Mouse (Mus musculus) C2C12 (cell line): ENCODE measurements around the gene Gcdh. TPM values are rescaled to one million over a fixed set of nuclear protein-coding genes. Genes with fewer than 3 reads are reported as not detected.

Source experiments
- H3K27me3 ChIP-seq: one replicate; pipeline ENCODE4 v1.6.1; 2011; ENCODE audit not compliant: control insufficient read depth, insufficient read depth, insufficient read length
- H3K36me3 ChIP-seq: one replicate; pipeline ENCODE4 v1.6.1; 2011; ENCODE audit not compliant: control insufficient read depth, insufficient read depth
- H3K4me3 ChIP-seq: one replicate; pipeline ENCODE4 v1.5.1; 2011; ENCODE audit warnings: mild to moderate bottlenecking, control low read depth; ENCODE audit not compliant: poor library complexity, insufficient read depth, severe bottlenecking
- H3K79me2 ChIP-seq: one replicate; pipeline ENCODE4 v1.6.1; 2011; ENCODE audit not compliant: control insufficient read depth, insufficient read depth
- H3K79me3 ChIP-seq: one replicate; pipeline ENCODE4 v1.6.1; 2011; ENCODE audit warnings: low read depth, control low read depth
- H3ac ChIP-seq: one replicate; pipeline ENCODE3; 2011; ENCODE audit warnings: low read depth; ENCODE audit not compliant: control insufficient read depth, insufficient read length
- CEBPB ChIP-seq: IDR thresholded peaks from one replicate; pipeline ENCODE4 v1.6.1; 2011; ENCODE audit warnings: low read depth, mild to moderate bottlenecking, control low read depth, moderate library complexity
- CTCF ChIP-seq: IDR thresholded peaks from one replicate; pipeline ENCODE4 v1.5.1; 2011; ENCODE audit not compliant: control insufficient read depth, insufficient read depth, insufficient read length
- FOSL1 ChIP-seq: IDR thresholded peaks from one replicate; pipeline ENCODE4 v1.8.0; 2011; ENCODE audit warnings: mild to moderate bottlenecking, low read length; ENCODE audit not compliant: poor library complexity, insufficient read depth, severe bottlenecking
- MAX ChIP-seq: IDR thresholded peaks from one replicate; pipeline ENCODE4 v1.6.1; 2011; ENCODE audit warnings: mild to moderate bottlenecking, control low read depth
- MYOD1 ChIP-seq: IDR thresholded peaks from one replicate; pipeline ENCODE4 v1.6.1; 2011; ENCODE audit warnings: low read depth; ENCODE audit not compliant: control insufficient read depth, insufficient read length
- MYOG ChIP-seq: IDR thresholded peaks from one replicate; pipeline ENCODE4 v1.6.1; 2011; ENCODE audit not compliant: control insufficient read depth, insufficient read length; ENCODE audit errors: extremely low read depth
- USF1 ChIP-seq: IDR thresholded peaks from one replicate; pipeline ENCODE4 v1.6.1; 2011; ENCODE audit warnings: low read depth, mild to moderate bottlenecking, control low read depth, moderate library complexity
- polyA plus RNA-seq: library from polyadenylated mRNA; unstranded; fragments of >200 nt; fragmentation: generic; extraction: Trizol; gene quantifications from one replicate; pipeline ENCODE4 v1.2.1, GENCODE M21; 2012; ENCODE audit warnings: missing spikeins

Gcdh gene
- polyA plus RNA-seq, 1 experiment, result 11.4 TPM

DNA sequence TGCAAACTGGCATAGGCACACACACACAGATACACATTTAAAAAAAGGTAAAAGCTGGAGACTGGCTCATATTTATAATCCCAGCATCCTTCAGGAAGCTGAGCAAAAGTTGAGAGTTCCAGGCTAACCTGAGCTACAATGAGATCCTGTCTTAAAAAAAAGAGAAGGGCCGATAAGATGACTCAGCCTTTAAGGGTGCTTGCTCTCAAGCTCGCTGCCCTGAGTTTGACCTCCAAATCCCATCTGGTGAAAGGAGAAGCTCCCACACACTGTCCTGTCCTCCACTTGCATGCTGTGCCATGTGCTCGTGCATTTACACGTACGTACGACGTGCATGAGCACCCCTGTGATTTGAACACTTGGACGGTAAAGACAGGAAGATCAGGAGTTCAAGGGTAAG is 13.8 kb upstream of the Gcdh start:
- no peak for TF ChIP-seq CEBPB
- TF ChIP-seq MYOD1, result no peak
- TF ChIP-seq MYOG, result no peak
- no peak for TF ChIP-seq FOSL1
- no peak for TF ChIP-seq USF1
- Histone ChIP-seq H3K79me3 (no peaks in the 10 kb centered on the region), H3K4me3 (no peak overlapping the region), H3K36me3 (no peaks in the 10 kb centered on the region), H3K79me2 (no peaks in the 10 kb centered on the region), H3K27me3 (no peaks in the 10 kb centered on the region), H3ac (no peak overlapping the region)

DNA sequence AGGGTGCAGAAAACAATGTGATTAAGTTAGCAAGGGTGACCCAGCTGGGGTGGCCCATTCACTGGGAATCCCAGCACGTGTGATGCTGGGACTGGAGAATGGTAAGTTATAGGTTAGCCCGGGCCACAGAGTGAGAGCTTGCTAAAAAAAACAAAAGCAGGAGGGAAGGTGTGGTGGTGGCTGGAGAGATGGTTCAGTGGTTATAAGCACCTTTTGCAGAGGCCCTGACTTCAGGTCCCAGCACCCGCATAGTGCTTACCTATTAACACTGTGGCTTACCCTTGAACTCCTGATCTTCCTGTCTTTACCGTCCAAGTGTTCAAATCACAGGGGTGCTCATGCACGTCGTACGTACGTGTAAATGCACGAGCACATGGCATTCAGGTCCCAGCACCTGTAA is 13.3 kb upstream of the Gcdh start:
- TF ChIP-seq MYOG, result no peak
- TF ChIP-seq MYOD1, result no peak
- TF ChIP-seq FOSL1, result no peak
- no peak for TF ChIP-seq CEBPB
- no peak for TF ChIP-seq MAX
- no peak for TF ChIP-seq CTCF
- no peak for TF ChIP-seq USF1
- H3K27me3 ChIP-seq, result no peaks in the 10 kb centered on the region
- no peaks in the 10 kb centered on the region for H3K36me3 ChIP-seq
- no peaks in the 10 kb centered on the region for H3K79me2 ChIP-seq
- no peak overlapping the region for H3K4me3 ChIP-seq
- no peak overlapping the region for H3ac ChIP-seq
- H3K79me3 ChIP-seq, result no peaks in the 10 kb centered on the region

DNA sequence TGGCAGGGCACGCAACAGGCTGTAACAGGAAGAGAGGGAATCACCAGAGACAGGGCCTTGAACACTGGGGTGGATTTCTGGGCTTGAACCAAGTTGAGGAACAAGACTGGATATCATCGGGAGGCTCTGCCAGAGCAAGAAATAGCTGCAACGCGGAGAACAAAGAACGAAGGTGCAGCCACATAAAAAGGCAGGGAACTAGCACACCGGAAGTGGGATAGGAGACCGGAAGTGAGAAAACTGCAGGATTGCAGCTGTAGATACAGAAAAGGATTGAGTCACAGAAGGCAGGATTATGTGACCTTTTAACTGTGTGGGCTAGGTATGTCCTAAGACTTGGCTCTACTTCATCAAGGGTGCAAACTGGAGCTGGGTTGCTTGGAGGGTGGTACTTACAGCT is 10.6 kb upstream of the Gcdh start:
- Histone ChIP-seq H3K79me2 (no peaks in the 10 kb centered on the region), H3K4me3 (no peak overlapping the region), H3ac (no peak overlapping the region), H3K27me3 (peaks cover 5% of the 10 kb centered on the region), H3K36me3 (no peaks in the 10 kb centered on the region), H3K79me3 (no peaks in the 10 kb centered on the region)
- TF ChIP-seq MAX (no peak), USF1 (no peak), MYOG (no peak), CEBPB (no peak), CTCF (no peak), FOSL1 (no peak), MYOD1 (no peak)

DNA sequence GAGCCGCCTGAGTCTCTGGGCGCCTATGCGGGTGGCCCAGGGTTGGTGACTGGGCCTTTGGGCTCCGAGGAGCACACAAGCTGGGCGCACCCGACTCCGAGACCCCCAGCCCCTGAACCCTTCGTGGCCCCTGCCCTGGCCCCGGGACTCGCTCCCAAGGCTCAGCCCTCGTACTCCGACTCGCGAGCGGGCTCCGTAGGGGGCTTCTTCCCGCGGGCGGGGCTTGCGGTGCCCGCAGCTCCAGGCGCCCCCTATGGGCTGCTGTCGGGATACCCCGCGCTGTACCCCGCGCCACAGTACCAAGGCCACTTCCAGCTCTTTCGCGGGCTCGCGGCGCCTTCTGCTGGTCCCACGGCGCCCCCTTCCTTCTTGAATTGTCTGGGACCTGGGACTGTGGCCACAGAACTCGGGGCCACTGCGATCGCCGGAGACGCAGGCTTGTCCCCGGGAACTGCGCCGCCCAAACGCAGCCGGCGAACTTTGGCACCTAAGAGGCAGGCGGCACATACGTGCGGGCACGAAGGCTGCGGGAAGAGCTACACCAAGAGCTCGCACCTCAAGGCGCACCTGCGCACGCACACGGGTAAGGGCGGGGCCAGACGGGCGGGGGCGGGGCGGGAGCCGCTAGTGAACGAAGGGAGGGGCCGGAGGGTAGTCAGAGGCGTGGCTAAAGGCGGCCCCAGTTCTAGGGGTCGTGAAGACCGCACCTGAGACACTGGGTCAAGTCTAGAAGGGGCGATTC is 9.4 kb upstream of the Gcdh start:
- Histone ChIP-seq H3ac (peak overlapping the region; percentile 59), H3K4me3 (peak overlapping the region; percentile 31), H3K27me3 (peaks cover 8% of the 10 kb centered on the region), H3K79me3 (no peaks in the 10 kb centered on the region), H3K36me3 (no peaks in the 10 kb centered on the region), H3K79me2 (no peaks in the 10 kb centered on the region)
- no peak for TF ChIP-seq MYOG
- TF ChIP-seq CTCF, result peak; percentile 97

DNA sequence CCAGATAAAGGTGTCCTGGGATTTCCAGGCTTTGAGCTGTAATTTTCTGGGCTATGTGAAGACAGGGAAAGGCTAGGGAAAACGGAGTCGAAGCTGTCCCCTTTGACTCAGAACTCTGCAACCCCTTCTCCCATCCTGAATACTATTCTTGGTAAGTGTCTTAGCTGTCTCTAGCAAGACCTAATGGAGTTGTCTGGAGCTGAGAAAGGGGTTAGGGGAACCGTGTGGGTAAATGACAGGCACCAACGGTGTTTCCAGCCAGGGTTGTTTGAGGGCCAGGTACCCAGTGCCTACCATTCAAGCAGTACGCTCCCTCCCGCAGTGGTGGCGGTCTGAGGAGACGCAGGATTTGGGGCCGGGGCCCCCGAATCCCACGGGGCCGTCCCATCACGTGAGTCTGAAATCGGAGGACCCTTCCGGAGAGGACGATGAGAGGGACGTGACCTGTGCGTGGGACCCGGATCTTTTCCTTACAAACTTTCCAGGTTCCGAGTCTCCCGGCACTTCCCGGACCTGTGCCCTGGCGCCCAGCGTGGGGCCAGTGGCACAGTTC is 8.7 kb upstream of the Gcdh start:
- H3ac ChIP-seq, result peak overlapping the region; percentile 52
- H3K79me2 ChIP-seq, result no peaks in the 10 kb centered on the region
- H3K27me3 ChIP-seq, result peaks cover 8% of the 10 kb centered on the region
- H3K79me3 ChIP-seq, result no peaks in the 10 kb centered on the region
- no peaks in the 10 kb centered on the region for H3K36me3 ChIP-seq
- peak overlapping the region; percentile 31 for H3K4me3 ChIP-seq
- TF ChIP-seq MYOG (no peak), MYOD1 (no peak), FOSL1 (no peak), MAX (no peak), CTCF (no peak), CEBPB (no peak), USF1 (no peak)

DNA sequence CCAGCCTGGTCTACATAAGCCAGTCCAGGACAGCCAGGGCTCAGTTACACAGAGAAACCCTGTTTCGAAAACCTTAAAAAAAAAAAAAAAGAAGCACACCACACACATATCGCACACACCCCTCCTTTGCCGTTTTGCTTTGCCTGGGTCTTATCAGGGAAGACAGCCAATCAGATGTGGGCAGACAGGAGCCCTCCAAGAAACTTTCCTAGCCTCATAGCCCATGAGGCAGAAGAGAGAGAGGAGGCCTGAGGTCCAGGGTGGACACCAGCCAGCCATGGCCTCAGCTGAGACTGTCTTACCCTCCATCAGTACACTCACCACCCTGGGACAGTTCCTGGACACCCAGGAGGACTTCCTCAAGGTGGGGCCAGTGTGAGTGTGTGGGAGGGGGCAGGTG is 8.0 kb upstream of the Gcdh start, which contains the start of gene Klf1:
Gene Klf1, plus strand, starts transcription at position 177 of the 400 bp plus-strand sequence.
- H3ac ChIP-seq, result peak within 1 kb of the TSS; percentile 52
- no peaks in the 10 kb centered on the region for H3K36me3 ChIP-seq
- H3K27me3 ChIP-seq, result peaks cover 8% of the 10 kb centered on the region
- TF ChIP-seq MAX (no peak), CTCF (no peak), FOSL1 (no peak), MYOD1 (no peak), MYOG (no peak), USF1 (no peak), CEBPB (no peak)
- peak within 1 kb of the TSS; percentile 31 for H3K4me3 ChIP-seq
- no peaks in the 10 kb centered on the region for H3K79me3 ChIP-seq
- H3K79me2 ChIP-seq, result no peaks in the 10 kb centered on the region
